Mouse (Mus musculus): ENCODE measurements around the gene Tdp2. TPM values are rescaled to one million over a fixed set of nuclear protein-coding genes. Genes with fewer than 3 reads are reported as not detected.

The Tdp2 gene
- 24.7 and 27.6 TPM in 2 replicates for total RNA-seq (2023)

DNA sequence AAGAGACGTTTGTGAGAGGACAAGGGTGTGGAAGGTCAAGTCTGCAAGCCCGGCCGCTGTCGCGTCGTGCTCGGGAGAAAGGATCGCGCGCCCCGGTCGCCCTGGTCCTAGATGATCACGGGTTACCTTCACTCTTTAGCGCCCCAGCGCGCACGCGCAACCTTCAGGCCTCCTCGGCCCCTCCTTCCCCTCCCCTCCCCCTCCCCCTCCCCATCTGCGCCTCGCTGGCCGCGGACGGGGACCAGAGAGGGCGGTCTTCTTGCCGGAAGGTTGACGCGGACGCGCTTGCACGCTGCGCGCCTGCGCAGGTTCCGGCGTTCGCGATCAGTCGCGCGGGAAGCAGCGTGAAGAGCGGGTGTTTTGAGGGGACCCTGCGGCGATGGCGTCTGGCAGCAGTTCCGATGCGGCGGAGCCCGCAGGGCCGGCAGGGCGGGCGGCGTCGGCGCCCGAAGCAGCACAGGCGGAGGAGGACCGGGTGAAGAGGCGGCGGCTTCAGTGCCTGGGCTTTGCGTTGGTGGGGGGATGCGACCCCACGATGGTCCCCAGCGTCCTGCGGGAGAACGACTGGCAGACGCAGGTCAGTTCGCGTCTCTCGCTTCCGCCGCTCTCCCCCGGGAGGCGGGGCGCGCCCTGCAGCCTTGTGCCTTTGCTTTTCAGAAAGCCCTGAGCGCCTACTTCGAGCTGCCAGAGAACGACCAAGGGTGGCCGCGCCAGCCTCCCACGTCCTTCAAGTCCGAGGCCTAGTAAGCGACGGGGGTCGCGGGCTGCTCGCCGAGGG, at the start of gene Tdp2, which contains the start of gene Acot13:
TSS of gene Tdp2 (plus strand) at position 327 of the 778 bp plus-strand sequence.
TSS of gene Acot13 (minus strand) at position 188 of the 778 bp plus-strand sequence.

DNA sequence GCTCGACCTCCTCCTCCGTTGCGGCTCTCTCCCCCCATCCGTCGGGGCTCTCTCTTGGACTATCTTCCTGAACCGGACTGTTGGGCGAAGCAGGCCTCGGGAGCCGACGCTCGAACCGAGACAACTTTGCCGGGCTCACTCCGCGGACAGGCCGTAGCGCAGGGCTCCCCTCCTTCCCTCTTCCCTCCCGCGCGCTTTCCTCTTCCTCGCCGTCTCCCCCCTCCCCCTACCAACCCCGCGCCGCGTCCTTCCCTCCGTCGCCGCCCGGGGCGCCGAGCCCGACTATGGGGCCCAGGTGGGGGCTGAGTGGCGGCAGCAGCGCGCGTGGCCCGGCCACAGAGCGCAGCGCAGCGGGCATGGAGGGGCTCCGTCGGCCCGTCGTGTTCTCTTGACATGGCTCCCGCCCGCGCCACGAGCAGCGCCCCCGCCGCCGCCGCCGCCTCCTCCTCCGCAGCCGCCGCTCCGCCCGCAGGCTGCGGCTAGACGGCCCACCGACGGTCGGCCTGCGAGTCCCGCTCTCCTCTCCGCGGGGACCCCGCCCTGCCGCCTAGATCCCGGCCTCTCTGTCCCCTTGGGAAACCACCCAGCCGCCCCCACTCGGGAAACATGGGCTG, 30.1 kb upstream of the Tdp2 start, which contains the start of gene BC005537:
TSS of gene BC005537 (plus strand) at position 350 of the 614 bp plus-strand sequence.

DNA sequence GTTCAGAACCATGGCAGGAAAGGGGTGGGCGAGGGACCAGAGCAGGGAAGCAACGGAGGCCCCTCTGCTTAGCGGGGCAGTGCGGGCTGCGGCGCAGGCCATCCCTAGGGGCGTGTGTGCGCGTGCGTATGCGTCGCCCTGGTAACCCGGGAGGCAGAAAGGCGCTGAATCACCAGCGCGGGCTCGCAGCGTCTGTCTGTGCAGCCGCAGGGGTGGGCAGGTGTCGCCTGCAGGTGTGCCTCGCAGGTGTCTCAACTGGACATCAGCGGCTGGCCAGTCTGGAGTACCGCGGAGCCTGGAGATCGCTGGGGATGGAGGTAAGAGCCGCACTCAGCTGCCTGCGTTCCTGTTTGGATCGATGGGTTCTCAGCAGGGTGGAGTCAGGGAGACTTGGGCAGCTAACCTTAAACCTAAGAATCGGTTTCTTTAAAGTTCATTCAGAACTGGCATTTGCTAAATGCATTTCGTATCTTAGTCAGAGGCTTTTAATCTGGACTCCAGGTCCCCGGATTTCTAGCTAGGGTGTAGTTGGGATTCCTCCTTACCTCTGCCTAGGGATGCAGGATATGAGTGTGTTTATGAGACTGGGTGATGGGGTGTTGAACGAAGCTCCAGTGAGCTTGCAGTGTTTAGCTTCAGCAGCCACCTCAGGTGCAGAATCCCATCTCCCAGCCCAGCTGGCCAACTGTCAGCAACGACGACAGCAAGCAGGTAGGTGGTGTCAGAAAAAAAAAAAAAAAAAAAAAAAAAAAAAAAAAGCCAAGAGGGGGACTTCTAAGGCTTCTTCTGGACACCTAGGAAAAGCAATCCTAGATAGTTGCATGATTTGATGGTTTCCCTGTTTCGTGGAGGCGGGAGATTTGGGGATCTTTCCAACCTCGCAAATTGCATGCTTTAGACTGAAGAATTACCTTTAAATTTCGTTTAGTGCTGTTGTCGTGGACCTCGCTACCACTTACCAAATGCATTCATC, 13.8 kb downstream of the Tdp2 start, which contains the start of gene D130043K22Rik:
TSS of gene D130043K22Rik (plus strand) at position 153 of the 973 bp plus-strand sequence.

Other genes with a start within 250 kb of the Tdp2 start
- 347 and 480 TPM in 2 replicates for gene Ripor2, start 249.5 kb upstream of the Tdp2 start, total RNA-seq (2023)
- not detected in 2 replicates for gene Armh2, start 90.4 kb upstream of the Tdp2 start, total RNA-seq (2023)
- 40.1 and 47.0 TPM in 2 replicates for gene Gmnn, start 69.8 kb upstream of the Tdp2 start, total RNA-seq (2023)
- 155 and 197 TPM in 2 replicates for gene BC005537, start 30.0 kb upstream of the Tdp2 start, total RNA-seq (2023)
- gene Acot13, start 139 bp upstream of the Tdp2 start, total RNA-seq (2023): 4.2 and 5.7 TPM in 2 replicates
- 0.13 TPM in 1 of 2 replicates, not detected in the other for gene D130043K22Rik, start 13.5 kb downstream of the Tdp2 start, total RNA-seq (2023)
- gene Aldh5a1, start 106.0 kb downstream of the Tdp2 start, total RNA-seq (2023): 0.59 and 0.66 TPM in 2 replicates
- 0.64 and 0.79 TPM in 2 replicates for gene Gpld1, start 111.5 kb downstream of the Tdp2 start, total RNA-seq (2023)
- gene Mrs2, start 188.7 kb downstream of the Tdp2 start, total RNA-seq (2023): 20.9 and 49.8 TPM in 2 replicates
- gene Dcdc2a, start 224.3 kb downstream of the Tdp2 start, total RNA-seq (2023): not detected in 2 replicates